Mouse (Mus musculus) gastrocnemius, postnatal 36 days (tissue): Measurements from ENCODE around the gene Aar2. TPM values are rescaled to one million over a fixed set of nuclear protein-coding genes. Genes with fewer than 3 reads are reported as not detected.

ENCODE experiments used
- DNase-seq, 2 experiments: peaks; one replicate each; pipeline ENCODE4 v3.0.0; 2022
- intact Hi-C: fragments of 180-260 bp; cut with DNase I; formaldehyde crosslinking; loops from one replicate; pipeline ENCODE4 v1.15.1; 2025
- total RNA-seq, 2 experiments: library from RNA; stranded (reverse); gene quantifications; 2 replicates each; pipeline ENCODE4 v1.2.3; 2021

The Aar2 gene
- total RNA-seq, 2 experiments from 2014 or later: 18.6 to 19.1 TPM

DNA sequence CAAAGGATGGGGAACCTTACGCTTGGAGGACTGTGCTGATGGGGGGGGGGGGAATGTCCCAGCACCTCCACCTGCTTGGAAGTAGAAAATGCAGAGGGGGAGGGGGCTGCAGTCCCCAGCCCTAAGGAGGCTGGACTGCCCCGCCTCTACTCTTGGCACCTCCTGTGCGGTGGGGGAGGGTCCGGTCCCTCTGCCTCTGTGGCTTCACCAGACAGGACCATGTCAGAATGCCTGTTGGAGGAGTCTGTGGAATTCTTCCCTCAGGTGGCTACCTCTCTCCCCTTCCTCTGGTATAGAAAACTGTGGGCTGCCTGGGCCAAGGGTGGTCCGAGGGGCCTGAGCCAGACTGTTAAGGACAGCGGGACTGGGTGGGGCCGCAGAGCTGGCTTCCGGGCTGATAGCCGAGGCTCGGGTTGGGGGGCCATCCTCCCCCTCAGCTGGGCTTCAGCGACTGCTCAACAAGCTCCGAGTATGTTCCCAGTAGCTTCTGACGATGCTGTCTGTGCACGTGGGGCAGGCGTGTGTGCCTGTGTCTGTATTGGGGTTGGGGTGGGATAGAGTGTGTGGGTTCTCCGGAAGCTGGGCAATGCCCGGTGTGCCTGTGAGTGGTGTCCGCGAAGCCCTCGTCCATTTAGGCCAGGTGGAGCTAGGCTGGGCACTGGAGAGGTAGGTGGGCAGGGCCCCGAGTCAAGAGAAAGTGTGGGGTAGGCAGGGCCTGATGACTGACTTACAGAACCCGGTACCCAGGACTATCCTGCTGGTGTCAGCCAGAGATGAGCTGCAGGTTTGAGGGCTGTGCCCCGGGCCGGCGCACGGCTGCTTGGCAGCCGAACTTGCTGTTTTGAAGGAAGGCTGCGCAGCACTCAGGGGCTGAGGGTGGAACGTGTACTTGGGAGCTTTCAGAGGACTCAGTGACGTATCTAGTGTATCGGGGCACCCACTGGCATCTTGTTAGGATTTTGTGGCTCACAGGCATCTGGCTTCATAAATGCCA is 67.6 kb downstream of the Aar2 start:
- intact Hi-C loops: loop anchor here (5.0 kb wide), 2 partner anchors 83 to 87 kb away; no protein-coding TSS in a partner anchor
- no peak for DNase-seq

DNA sequence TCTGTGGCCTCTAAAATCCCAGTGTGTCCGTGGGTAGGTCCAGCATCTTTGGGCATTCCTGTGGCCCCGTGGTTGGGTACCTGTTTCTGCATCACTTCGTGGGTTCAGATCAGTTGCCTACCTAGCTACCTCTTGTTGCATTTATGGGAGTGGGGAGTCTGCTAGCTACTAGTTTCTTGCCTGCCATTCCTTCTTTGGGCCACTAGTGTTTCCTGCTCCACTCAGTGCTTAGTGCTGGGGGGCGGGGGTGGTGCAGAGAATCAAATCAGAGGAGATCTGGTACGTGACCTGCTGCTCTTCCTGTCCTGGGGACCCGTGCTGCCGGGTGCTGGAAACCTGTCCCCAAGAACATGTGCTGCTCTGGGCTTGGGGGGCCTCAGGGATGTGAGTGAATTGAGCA is 69.1 kb downstream of the Aar2 start:
- no peak for DNase-seq
- intact Hi-C loops: no loop called here

DNA sequence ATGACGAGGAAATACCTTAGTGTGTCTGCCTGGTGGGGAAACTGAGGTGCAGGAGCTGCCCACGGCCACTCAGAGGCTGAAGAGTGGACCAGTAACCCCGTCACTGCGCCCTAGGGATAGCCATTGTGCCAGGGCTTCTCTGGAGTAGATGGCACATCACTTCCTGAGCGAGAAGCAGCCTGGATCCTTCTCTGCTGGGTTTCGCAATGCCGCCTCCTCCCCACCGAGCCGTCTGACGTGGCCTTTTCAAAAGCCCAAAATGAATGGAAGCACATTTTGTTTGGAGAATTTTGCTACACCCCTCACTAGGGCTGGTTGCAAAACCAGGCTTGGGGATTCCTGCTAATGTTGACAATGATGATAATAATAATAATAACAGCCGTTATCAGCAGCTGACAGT is 70.2 kb downstream of the Aar2 start:
- intact Hi-C loops: no loop called here
- DNase-seq: no peak

Other genes with a start within 250 kb of the Aar2 start
- 1 to 10 TPM in 1 of 2 experiments, under 1 TPM in 1; 0.54 to 1.1 TPM for gene Cnbd2, start 235.3 kb upstream of the Aar2 start, total RNA-seq
- gene Scand1, start 234.9 kb upstream of the Aar2 start, total RNA-seq: 10 to 100 TPM; 51.6 to 57.5 TPM
- gene Epb41l1, start 126.7 kb upstream of the Aar2 start, total RNA-seq: 1 to 10 TPM; 4.3 to 4.9 TPM
- 10 to 100 TPM; 53.4 to 57.8 TPM for gene Dlgap4, start 66.1 kb downstream of the Aar2 start, total RNA-seq
- 10 to 100 TPM; 44.2 to 82.8 TPM for gene Myl9, start 227.8 kb downstream of the Aar2 start, total RNA-seq